Mouse (Mus musculus) left cerebral cortex, adult 6 months (tissue): ENCODE data around the gene Plaa. TPM values are rescaled to one million over a fixed set of nuclear protein-coding genes. Genes with fewer than 3 reads are reported as not detected.

ENCODE experiments used
- long read RNA-seq, 2 experiments: library from polyadenylated mRNA; unstranded; transcript quantifications; one replicate each; pipeline ENCODE4 v2.0.0; 2019 to 2020
- polyA plus RNA-seq: library from polyadenylated mRNA; unstranded; fragments of <200 nt; fragmentation: Nextera tagmentation; gene quantifications from 2 replicates; pipeline ENCODE4 v1.2.3, GENCODE M21; 2021

Gene Plaa
- 30.7 and 31.0 TPM in 2 replicates for polyA plus RNA-seq
- long read RNA-seq, experiment 1, transcript Plaa-201 (14 exons, 2,784 nt) = major isoform, 184 of 238 reads
- long read RNA-seq, experiment 1, partial matches to known transcripts = 11 of 238 reads
- long read RNA-seq, experiment 1, other reads (novel, unspliced or antisense) = 41 of 238 reads
- long read RNA-seq, experiment 2, transcript Plaa-201 (14 exons, 2,784 nt) = major isoform, 27 of 51 reads
- long read RNA-seq, experiment 2, partial matches to known transcripts = 15 of 51 reads
- long read RNA-seq, experiment 2, other reads (novel, unspliced or antisense) = 9 of 51 reads

GRCm38 (mm10) chr4:94603031-94603629 is at the start of gene Plaa:
Gene Plaa, minus strand, starts transcription at chr4:94603244.

GRCm38 (mm10) chr4:94649920-94650319 is 46.9 kb upstream of the Plaa start, which contains the start of gene Lrrc19:
Gene Lrrc19, minus strand, starts transcription at chr4:94650144.

GRCm38 (mm10) chr4:94613972-94614626 is 11.1 kb upstream of the Plaa start, which contains the start of gene Ift74:
Gene Ift74, plus strand, starts transcription at chr4:94614491.

GRCm38 (mm10) chr4:94556265-94557054 is 46.6 kb downstream of the Plaa start, which contains the start of the genes Gm10306 and Caap1:
Gene Gm10306, plus strand, starts transcription at chr4:94556546.
Gene Caap1, minus strand, starts transcription at chr4:94556796.

Other genes starting within 250 kb of the Plaa start
- gene Gm10306, start 46.7 kb downstream of the Plaa start, polyA plus RNA-seq = not detected in 2 replicates
- 1.2 and 7.6 TPM in 2 replicates for gene Caap1, start 46.4 kb downstream of the Plaa start, polyA plus RNA-seq
- gene Ift74, start 11.2 kb upstream of the Plaa start, polyA plus RNA-seq = 30.4 and 34.9 TPM in 2 replicates
- gene Lrrc19, start 46.9 kb upstream of the Plaa start, polyA plus RNA-seq = 0.04 and 0.09 TPM in 2 replicates
- gene Tek, start 136.0 kb upstream of the Plaa start, polyA plus RNA-seq = 2.6 and 4.3 TPM in 2 replicates